Mouse (Mus musculus): ENCODE data around the gene Gm13420. TPM values are rescaled to one million over a fixed set of nuclear protein-coding genes. Genes with fewer than 3 reads are reported as not detected.
A peak's percentile ranks its signal among the peaks of the same experiment; 100 is the strongest.
"Not testable (repeated sequence)": the region's sequence is repeated elsewhere in the genome, so short reads cannot be mapped to it uniquely, and the experiment has no call there.

Gene Gm13420
- 0.45 and 1.9 TPM in 2 replicates for polyA plus RNA-seq (2015; fragmentation: Nextera tagmentation; extraction: Ambion mirVana)

DNA sequence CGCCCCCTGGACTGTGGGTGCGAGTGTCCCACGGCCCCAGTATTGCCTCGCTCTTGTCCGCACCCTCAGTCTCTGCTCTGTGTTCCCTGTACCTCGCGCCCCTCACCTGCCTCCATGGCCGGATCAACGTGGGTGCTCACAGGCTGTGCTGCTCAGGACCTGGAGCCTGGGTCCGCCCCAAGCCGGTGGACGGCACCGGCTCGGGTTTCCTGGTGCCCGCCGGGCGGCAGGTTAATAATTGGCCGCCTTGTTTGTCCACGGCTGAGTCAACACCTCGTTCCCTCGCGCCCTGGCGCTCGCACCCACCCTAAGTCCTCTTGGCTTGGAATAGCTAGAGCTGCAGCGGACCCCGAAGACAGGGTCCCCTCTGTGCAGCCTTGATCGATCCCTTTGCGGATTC lies at the start of gene Gm13420:
Gene Gm13420 (minus strand): TSS at position 189 of the 400 bp plus-strand sequence.
- no peaks in the 10 kb centered on the region for H3K36me3 ChIP-seq (ENCODE audit: control insufficient read depth, insufficient read depth, low read length)
- WGBS: 7% methylated on average over 28 of the region's 28 CpGs
- 0 out of 2 replicates have a peak within 1 kb of the TSS, but pooled peaks have one; percentile 5 for H3K27ac ChIP-seq (ENCODE audit: low read length)
- ATAC-seq (ENCODE audit: low read depth): peak; percentile 79
- H3K9ac ChIP-seq (ENCODE audit: low read length): peak within 1 kb of the TSS; percentile 33
- peaks cover 36% of the 10 kb centered on the region for H3K27me3 ChIP-seq (ENCODE audit: control insufficient read depth, insufficient read depth, low read depth, low read length)
- H3K4me3 ChIP-seq (ENCODE audit: low read length): peak within 1 kb of the TSS; percentile 36
- H3K4me2 ChIP-seq (ENCODE audit: low read depth, low read length): peak within 1 kb of the TSS; percentile 57
- H3K4me1 ChIP-seq (replicated peaks; ENCODE audit: control insufficient read depth, insufficient read depth, low read length): no peaks in the 10 kb centered on the region; the same call in 1 of the 2 replicates
- H3K9me3 ChIP-seq (ENCODE audit: control insufficient read depth, low read length): no peaks in the 10 kb centered on the region

DNA sequence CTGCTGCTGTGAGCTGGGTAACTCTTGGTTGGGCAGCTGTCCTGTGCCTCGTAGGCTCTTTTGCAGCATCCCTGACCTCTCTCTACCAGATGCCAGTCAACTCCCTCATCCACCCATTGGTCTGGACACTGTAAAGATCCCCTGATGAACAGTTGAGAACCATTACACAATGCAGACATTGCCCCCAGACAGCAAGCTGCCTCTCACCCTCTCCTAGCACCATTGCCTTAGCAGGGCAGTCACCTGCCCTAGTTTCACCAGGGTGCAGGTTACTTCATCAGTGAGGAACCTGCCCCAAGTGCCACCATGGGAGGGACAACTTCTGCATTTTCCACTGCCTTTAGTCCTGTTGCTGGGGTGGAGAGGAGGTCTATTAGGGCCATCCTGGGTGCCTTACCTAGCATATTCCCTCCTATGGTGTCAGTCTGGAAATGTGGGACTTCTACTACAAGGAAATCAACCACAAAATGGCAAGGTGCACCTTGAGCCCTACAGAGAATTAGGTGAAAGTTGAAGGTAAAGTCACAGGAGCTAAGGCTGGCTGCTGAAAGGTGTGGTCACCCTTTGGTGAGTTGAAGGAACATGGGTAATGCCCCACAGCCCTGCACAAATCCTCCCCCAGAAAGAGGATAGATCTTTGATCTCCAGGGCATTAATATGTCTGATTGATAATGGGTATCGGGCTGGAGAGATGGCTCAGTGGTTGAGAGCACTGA lies 41.4 kb upstream of the Gm13420 start:
- H3K9me3 ChIP-seq (ENCODE audit: control insufficient read depth, low read length): no peaks in the 10 kb centered on the region
- WGBS: 94% methylated on average over 2 of the region's 2 CpGs
- H3K36me3 ChIP-seq (ENCODE audit: control insufficient read depth, insufficient read depth, low read length): peaks cover 12% of the 10 kb centered on the region
- no peak for ATAC-seq (ENCODE audit: low read depth)
- H3K4me2 ChIP-seq (ENCODE audit: low read depth, low read length): no peak overlapping the region
- no peaks in the 10 kb centered on the region for H3K27me3 ChIP-seq (ENCODE audit: control insufficient read depth, insufficient read depth, low read depth, low read length)
- H3K4me1 ChIP-seq (replicated peaks; ENCODE audit: control insufficient read depth, insufficient read depth, low read length): peaks cover 9% of the 10 kb centered on the region; the same call in 1 of the 2 replicates
- no peak overlapping the region for H3K9ac ChIP-seq (ENCODE audit: low read length)
- no peak overlapping the region for H3K4me3 ChIP-seq (ENCODE audit: low read length)
- no peak overlapping the region for H3K27ac ChIP-seq (ENCODE audit: low read length)

DNA sequence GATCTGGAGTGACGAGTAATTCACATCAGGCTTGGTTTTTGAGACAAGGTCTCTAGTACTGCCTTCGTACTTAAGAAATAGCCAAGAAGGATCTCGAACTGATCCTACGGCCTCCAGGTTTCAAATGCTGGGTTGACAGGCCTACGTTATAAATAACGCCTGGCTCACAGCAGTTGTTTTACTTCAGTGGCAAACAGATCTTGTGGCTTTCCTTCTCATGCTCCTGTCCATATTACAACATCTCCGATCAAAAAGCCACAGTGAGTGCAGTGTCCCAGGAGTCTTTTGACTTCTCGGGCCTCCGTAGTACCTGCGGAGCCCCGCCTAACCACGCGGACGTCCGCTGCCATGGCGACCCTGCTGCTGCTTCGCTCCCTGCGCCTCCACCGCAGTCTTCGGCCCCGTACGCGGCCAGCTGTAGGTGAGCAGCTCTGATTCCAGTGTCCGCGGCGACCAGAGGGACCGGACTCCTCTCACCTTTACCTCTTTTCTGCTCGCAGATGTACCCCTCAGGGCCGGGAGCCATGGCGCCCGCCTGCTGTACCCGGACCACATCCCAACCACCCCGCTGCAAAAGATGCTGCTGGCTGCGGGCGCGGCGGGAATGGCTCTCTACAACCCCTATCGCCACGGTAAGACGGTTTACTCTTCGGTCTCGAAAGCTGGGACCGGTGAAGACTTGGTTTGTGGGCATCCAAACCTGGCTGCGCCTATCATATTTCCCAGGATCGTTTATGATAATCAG lies 36.6 kb upstream of the Gm13420 start, which contains the start of gene Trub2:
Gene Trub2 (minus strand): TSS at position 566 of the 745 bp plus-strand sequence.
- Histone ChIP-seq H3K27ac (ENCODE audit: low read length) (peak within 1 kb of the TSS; percentile 77), H3K27me3 (ENCODE audit: control insufficient read depth, insufficient read depth, low read depth, low read length) (no peaks in the 10 kb centered on the region), H3K9me3 (ENCODE audit: control insufficient read depth, low read length) (no peaks in the 10 kb centered on the region), H3K4me1 (replicated peaks; ENCODE audit: control insufficient read depth, insufficient read depth, low read length) (peaks cover 16% of the 10 kb centered on the region), H3K4me2 (ENCODE audit: low read depth, low read length) (peak within 1 kb of the TSS; percentile 76), H3K9ac (ENCODE audit: low read length) (peak within 1 kb of the TSS; percentile 81), H3K36me3 (ENCODE audit: control insufficient read depth, insufficient read depth, low read length) (peaks cover 21% of the 10 kb centered on the region), H3K4me3 (ENCODE audit: low read length) (peak within 1 kb of the TSS; percentile 75)
- under 1% methylated on average over 45 of the region's 45 CpGs for WGBS
- ATAC-seq (ENCODE audit: low read depth): peak; percentile 92

DNA sequence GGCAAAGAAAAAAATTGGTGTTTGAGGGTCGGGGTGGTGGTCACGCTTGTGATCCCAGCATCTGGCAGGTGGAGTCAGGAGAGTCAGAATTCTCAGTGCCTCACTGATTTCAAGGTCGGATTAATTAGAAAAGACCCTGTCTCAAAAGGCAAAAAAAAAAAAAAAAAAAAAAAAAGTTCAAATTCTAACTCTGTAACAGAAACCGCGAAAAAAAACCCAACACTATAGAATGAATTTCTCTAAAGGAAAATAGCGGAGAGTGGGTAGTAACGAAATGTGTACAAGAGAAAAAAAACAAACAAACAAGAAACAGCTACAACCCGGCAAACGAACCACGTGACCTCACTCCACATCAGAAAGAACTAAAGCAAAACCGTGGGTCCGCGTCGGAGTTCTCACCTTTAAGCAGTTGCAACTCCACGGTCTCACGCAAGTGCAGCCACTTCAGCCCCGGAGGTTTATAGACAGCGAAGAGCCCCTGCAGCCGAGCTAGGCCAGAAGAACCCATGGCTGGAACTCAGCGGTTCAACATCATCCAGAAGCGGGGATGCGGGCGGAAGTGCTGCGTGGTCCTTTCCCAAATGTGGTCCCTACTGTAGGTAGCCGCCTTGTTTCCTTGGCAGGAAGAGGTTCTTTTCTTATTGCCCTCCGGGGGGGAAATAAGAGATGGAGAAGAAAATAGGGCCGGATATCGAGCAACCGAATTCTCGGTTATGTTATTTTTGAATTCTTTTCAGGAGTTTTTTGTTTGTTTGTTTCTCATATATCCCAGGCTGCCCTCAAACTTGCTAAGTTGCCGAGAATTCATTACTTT lies 35.8 kb upstream of the Gm13420 start, which contains the start of gene Coq4:
Gene Coq4 (plus strand): TSS at position 390 of the 814 bp plus-strand sequence.
- H3K9ac ChIP-seq (ENCODE audit: low read length): peak within 1 kb of the TSS; percentile 81
- H3K9me3 ChIP-seq (ENCODE audit: control insufficient read depth, low read length): no peaks in the 10 kb centered on the region
- H3K4me2 ChIP-seq (ENCODE audit: low read depth, low read length): peak within 1 kb of the TSS; percentile 76
- ATAC-seq (ENCODE audit: low read depth): peak; percentile 90
- peak within 1 kb of the TSS; percentile 75 for H3K4me3 ChIP-seq (ENCODE audit: low read length)
- WGBS: 1% methylated on average over 31 of the region's 31 CpGs
- H3K36me3 ChIP-seq (ENCODE audit: control insufficient read depth, insufficient read depth, low read length): peaks cover 25% of the 10 kb centered on the region
- peaks cover 16% of the 10 kb centered on the region for H3K4me1 ChIP-seq (replicated peaks; ENCODE audit: control insufficient read depth, insufficient read depth, low read length)
- H3K27me3 ChIP-seq (ENCODE audit: control insufficient read depth, insufficient read depth, low read depth, low read length): no peaks in the 10 kb centered on the region
- H3K27ac ChIP-seq (ENCODE audit: low read length): peak within 1 kb of the TSS; percentile 77

DNA sequence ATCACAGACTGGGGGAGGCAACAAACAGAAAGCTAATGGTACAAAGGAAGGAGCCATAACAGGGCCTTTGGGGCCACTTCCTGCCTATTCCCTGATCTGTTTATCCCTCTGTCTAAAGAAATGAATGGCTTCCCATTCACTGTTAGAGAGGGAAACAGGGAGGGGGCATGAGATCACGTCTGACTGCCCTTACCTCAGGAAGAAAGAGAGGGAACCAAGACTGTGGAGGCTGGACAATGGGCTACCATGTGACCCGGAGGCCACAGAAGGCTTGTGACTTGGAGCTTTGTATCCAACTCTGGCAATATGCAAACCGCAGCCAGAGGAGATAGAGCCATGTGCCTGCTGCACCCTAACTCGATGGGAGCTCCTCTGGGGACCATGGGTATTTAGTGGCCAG lies 32.8 kb upstream of the Gm13420 start:
- peak overlapping the region; percentile 69 for H3K27ac ChIP-seq (ENCODE audit: low read length)
- no peak overlapping the region for H3K9ac ChIP-seq (ENCODE audit: low read length)
- no peak overlapping the region for H3K4me2 ChIP-seq (ENCODE audit: low read depth, low read length)
- H3K27me3 ChIP-seq (ENCODE audit: control insufficient read depth, insufficient read depth, low read depth, low read length): no peaks in the 10 kb centered on the region
- H3K4me1 ChIP-seq (replicated peaks; ENCODE audit: control insufficient read depth, insufficient read depth, low read length): peaks cover 15% of the 10 kb centered on the region
- 67% methylated on average over 4 of the region's 4 CpGs for WGBS
- no peak overlapping the region for H3K4me3 ChIP-seq (ENCODE audit: low read length)
- peak; percentile 59 for ATAC-seq (ENCODE audit: low read depth)
- peaks cover 43% of the 10 kb centered on the region for H3K36me3 ChIP-seq (ENCODE audit: control insufficient read depth, insufficient read depth, low read length)
- no peaks in the 10 kb centered on the region for H3K9me3 ChIP-seq (ENCODE audit: control insufficient read depth, low read length)

DNA sequence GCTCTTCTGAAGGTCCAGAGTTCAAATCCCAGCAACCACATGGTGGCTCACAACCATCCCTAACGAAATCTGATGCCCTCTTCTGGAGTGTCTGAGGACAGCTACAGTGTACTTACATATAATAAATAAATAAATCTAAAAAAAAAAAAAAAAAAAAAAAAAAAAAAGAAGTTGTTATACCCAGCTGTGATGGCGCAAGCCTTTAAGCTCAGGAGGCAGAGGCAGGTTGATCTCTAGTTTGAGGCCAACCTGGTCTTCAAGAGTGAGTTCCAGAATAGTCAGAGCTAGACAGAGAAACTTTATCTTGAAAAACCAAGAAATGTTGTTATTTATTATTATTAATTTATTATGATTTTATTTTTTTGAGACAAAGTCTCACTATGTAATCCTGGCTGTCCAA lies 29.8 kb upstream of the Gm13420 start:
- H3K9ac ChIP-seq (ENCODE audit: low read length); H3K4me3 ChIP-seq (ENCODE audit: low read length); ATAC-seq (ENCODE audit: low read depth); H3K9me3 ChIP-seq (ENCODE audit: control insufficient read depth, low read length); H3K27me3 ChIP-seq (ENCODE audit: control insufficient read depth, insufficient read depth, low read depth, low read length); H3K4me1 ChIP-seq (replicated peaks; ENCODE audit: control insufficient read depth, insufficient read depth, low read length); H3K4me2 ChIP-seq (ENCODE audit: low read depth, low read length); H3K27ac ChIP-seq (ENCODE audit: low read length): not testable (repeated sequence)
- H3K36me3 ChIP-seq (ENCODE audit: control insufficient read depth, insufficient read depth, low read length): peaks cover 63% of the 10 kb centered on the region
- 95% methylated on average over 2 of the region's 2 CpGs for whole genome bisulfite sequencing

DNA sequence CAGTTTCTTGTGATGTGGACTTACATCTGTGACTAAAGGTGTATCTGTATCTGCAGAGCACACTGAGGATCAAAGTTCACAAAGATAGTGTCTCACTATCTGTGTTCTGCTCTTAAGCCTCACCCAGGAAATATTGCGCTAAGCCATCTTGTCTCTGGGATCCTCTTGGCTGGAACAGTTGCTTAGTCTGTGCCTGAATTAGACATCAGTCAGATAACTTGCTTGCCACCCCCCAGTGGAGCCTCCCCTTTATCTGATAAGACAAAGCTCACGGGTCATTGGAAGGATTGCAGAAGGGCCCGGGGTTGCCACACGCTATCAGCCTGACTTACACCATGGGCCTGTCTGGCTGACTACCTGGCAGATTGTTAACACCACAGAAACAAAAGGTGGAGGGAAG lies 21.8 kb upstream of the Gm13420 start:
- H3K9me3 ChIP-seq (ENCODE audit: control insufficient read depth, low read length): no peaks in the 10 kb centered on the region
- H3K36me3 ChIP-seq (ENCODE audit: control insufficient read depth, insufficient read depth, low read length): peaks cover 15% of the 10 kb centered on the region
- no peak overlapping the region for H3K9ac ChIP-seq (ENCODE audit: low read length)
- no peak overlapping the region for H3K4me3 ChIP-seq (ENCODE audit: low read length)
- 0 out of 2 replicates have a peak, but pooled peaks cover under 1% of the 10 kb centered on the region for H3K4me1 ChIP-seq (replicated peaks; ENCODE audit: control insufficient read depth, insufficient read depth, low read length)
- no peak overlapping the region for H3K4me2 ChIP-seq (ENCODE audit: low read depth, low read length)
- ATAC-seq (ENCODE audit: low read depth): no peak
- H3K27me3 ChIP-seq (ENCODE audit: control insufficient read depth, insufficient read depth, low read depth, low read length): no peaks in the 10 kb centered on the region
- no peak overlapping the region for H3K27ac ChIP-seq (ENCODE audit: low read length)
- 76% methylated on average over 4 of the region's 4 CpGs for WGBS

DNA sequence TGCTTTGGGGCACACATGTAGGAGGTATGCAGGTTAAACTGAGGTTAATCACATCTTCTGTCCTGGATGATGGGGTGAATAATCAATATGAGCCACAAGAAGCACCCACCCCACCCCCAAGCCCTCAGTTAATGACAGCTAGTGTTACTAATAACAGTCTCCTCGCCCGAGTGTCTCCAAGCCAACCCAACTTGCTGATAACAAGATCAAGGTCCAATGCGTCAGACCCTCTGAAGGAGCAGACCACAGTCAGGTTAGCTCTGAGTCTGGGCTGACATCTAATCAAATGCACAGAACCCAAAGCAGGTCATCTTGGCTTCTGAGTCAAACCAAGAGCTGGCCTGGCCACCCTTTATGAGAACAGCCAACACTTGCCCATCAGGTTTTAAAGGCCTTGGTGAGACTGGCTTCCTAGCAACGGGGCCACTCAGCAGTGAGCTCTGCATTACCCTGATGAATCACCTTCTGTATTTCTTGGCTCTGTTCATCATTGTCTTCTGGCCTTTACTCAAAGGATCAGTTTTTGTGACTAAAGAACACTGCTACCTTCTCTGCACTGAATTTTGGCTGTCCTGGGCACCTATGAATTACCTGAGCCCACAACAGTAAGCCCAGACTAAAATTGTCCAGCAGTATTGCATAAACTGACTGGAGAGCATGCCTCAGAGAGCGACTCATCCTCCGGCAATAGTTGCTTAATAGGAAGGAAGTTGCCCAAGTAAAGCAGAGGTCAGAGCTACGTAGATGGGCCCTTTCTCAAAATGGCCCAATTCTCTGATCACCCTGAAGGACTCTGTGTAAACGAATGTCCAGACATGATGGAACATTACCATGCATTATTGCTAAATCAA lies 20.4 kb upstream of the Gm13420 start:
- 0 out of 2 replicates have a peak, but pooled peaks cover 2% of the 10 kb centered on the region for H3K4me1 ChIP-seq (replicated peaks; ENCODE audit: control insufficient read depth, insufficient read depth, low read length)
- ATAC-seq (ENCODE audit: low read depth): no peak
- 59% methylated on average over 8 of the region's 8 CpGs for WGBS
- H3K27ac ChIP-seq (ENCODE audit: low read length): no peak overlapping the region
- no peaks in the 10 kb centered on the region for H3K27me3 ChIP-seq (ENCODE audit: control insufficient read depth, insufficient read depth, low read depth, low read length)
- H3K4me2 ChIP-seq (ENCODE audit: low read depth, low read length): no peak overlapping the region
- H3K4me3 ChIP-seq (ENCODE audit: low read length): no peak overlapping the region
- no peaks in the 10 kb centered on the region for H3K9me3 ChIP-seq (ENCODE audit: control insufficient read depth, low read length)
- H3K36me3 ChIP-seq (ENCODE audit: control insufficient read depth, insufficient read depth, low read length): peaks cover 1% of the 10 kb centered on the region
- no peak overlapping the region for H3K9ac ChIP-seq (ENCODE audit: low read length)

Measured in lung, embryonic 16.5 days (tissue).